Mouse (Mus musculus) splenic B cell, adult 2 months (primary cell): ENCODE results near the gene Lce1f.
"Not testable (repeated sequence)": the region's sequence is repeated elsewhere in the genome, so short reads cannot be mapped to it uniquely, and the experiment has no call there.

ENCODE experiments used
- DNase-seq: peaks from one replicate; pipeline ENCODE4 v3.0.0-alpha.2; 2011; ENCODE audit warnings: low read depth, low spot score
- H3K27me3 ChIP-seq: 2 replicates; pipeline ENCODE4 v1.6.1; 2012; ENCODE audit warnings: mild to moderate bottlenecking, low read length, moderate library complexity, mixed read lengths; ENCODE audit not compliant: control insufficient read depth, poor library complexity, insufficient read depth, severe bottlenecking
- H3K36me3 ChIP-seq: 2 replicates; pipeline ENCODE4 v1.6.1; 2012; ENCODE audit warnings: mild to moderate bottlenecking, low read length, moderate library complexity, mixed read lengths; ENCODE audit not compliant: control insufficient read depth, poor library complexity, insufficient read depth, severe bottlenecking

Gene Lce1f

GRCm38 (mm10) chr3:92720250-92720649, at the start of gene Lce1f:
Gene Lce1f (minus strand): TSS chr3:92720350.
- DNase-seq = no peak
- Histone ChIP-seq H3K27me3 (no peaks in the 10 kb centered on the region), H3K36me3 (no peaks in the 10 kb centered on the region)

DNA sequence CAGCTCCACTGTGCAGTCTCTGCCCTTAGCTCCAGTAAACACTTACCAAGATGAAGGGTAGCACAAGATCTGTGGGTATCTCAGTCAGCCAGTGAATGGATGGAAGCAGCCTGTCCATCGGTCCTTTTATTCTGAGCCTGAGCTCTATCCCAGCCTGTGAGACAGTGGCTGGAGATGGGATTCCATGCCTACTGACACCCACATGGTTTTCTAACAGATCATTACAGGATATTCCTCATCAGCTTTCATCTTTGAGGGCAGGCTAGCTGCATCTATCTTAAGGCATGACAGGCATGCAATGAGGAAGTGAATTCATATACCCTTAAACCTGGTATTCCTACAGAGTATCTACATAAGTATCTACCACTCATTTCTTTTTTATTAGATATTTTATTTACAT, 44.8 kb upstream of the Lce1f start, which contains the start of gene Lce1h:
TSS of gene Lce1h (minus strand) at position 101 of the 400 bp plus-strand sequence.
- no peak for DNase-seq

DNA sequence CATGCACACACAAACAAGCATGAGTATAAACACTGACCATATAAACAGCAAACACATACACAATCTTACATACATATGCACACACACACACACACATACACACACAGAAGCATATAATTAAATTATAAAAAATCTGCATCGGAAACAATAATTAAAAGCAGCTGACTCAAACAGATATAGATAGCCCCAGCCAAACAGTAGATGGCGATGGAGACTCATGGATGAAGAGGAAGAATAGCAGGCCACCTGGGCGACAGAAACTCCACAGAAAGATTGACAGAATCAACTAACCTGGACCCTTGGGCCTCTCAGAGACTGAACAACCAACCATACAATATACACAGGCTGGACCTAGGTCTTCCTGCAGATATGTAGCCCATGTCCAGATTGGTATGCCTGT, 33.0 kb upstream of the Lce1f start:
- H3K36me3 ChIP-seq = no peaks in the 10 kb centered on the region
- H3K27me3 ChIP-seq = no peaks in the 10 kb centered on the region
- DNase-seq = no peak

More for the DNA sequence above, 44.8 kb upstream of the Lce1f start, which contains the start of gene Lce1h:
- no peaks in the 10 kb centered on the region for H3K36me3 ChIP-seq
- H3K27me3 ChIP-seq = no peaks in the 10 kb centered on the region

GRCm38 (mm10) chr3:92752238-92752637, 32.1 kb upstream of the Lce1f start, which contains the start of gene Lce1g:
Gene Lce1g (minus strand): TSS chr3:92752338.
- H3K36me3 ChIP-seq = no peaks in the 10 kb centered on the region
- no peak for DNase-seq
- no peaks in the 10 kb centered on the region for H3K27me3 ChIP-seq

- DNase-seq = no peak
- no peaks in the 10 kb centered on the region for H3K27me3 ChIP-seq
- no peaks in the 10 kb centered on the region for H3K36me3 ChIP-seq
Measured at GRCm38 (mm10) chr3:92738996-92739395, 18.8 kb upstream of the Lce1f start, which contains the start of gene Gm38119. Gene Gm38119 (minus strand): TSS chr3:92739096.

GRCm38 (mm10) chr3:92722631-92723030, 2.5 kb upstream of the Lce1f start:
- no peaks in the 10 kb centered on the region for H3K27me3 ChIP-seq
- DNase-seq = no peak
- H3K36me3 ChIP-seq = no peaks in the 10 kb centered on the region

DNA sequence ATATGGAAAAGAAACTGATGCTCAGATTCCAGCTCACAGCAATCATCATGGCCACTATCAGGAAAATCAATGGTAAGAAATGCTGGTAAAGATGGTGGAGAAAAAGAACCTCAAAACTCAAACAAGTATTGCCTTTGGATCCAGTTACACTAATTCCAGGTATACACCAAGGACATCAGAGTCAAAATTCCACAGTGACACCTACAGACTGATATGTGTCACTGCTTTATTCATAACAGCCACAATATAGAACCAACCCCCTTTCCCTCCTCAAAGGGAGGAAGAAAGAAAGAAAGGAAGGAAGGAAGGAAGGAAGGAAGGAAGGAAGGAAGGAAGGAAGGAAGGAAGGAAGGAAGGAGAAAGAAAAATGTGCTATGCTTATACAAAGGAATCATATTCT, 5.0 kb downstream of the Lce1f start:
- H3K27me3 ChIP-seq = no peaks in the 10 kb centered on the region
- DNase-seq = no peak
- H3K36me3 ChIP-seq = no peaks in the 10 kb centered on the region

GRCm38 (mm10) chr3:92708974-92709373, 11.2 kb downstream of the Lce1f start, which contains the start of gene Lce1e:
Gene Lce1e (minus strand): TSS chr3:92709074.
- no peaks in the 10 kb centered on the region for H3K27me3 ChIP-seq
- no peaks in the 10 kb centered on the region for H3K36me3 ChIP-seq
- DNase-seq = no peak

DNA sequence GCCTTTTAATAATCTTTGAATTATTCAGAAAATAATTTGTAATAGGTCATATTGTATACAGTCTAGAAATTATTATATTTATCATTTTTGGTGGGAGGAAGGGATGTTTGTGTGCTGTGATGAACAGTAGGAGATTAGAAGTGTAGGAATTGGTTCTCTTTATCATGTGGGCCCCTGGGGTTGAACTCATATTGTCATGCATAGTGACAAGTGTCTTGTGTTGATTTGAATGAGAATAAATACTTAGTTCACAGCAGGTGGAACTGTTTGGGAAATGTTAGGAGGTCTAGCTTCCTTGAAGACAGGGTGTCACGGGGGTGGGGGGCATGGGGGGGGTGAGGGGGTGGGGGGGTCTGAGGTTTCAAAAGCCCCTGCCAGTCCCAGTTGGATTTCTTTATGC, 25.5 kb downstream of the Lce1f start:
- no peak for DNase-seq
- Histone ChIP-seq H3K36me3 (no peaks in the 10 kb centered on the region), H3K27me3 (no peaks in the 10 kb centered on the region)

- H3K27me3 ChIP-seq = no peaks in the 10 kb centered on the region
- no peaks in the 10 kb centered on the region for H3K36me3 ChIP-seq
- DNase-seq = no peak
Measured at GRCm38 (mm10) chr3:92691688-92692087, 28.5 kb downstream of the Lce1f start.

- DNase-seq, H3K27me3 ChIP-seq, H3K36me3 ChIP-seq: not testable (repeated sequence)
Measured at GRCm38 (mm10) chr3:92689154-92689553, 31.0 kb downstream of the Lce1f start.

DNA sequence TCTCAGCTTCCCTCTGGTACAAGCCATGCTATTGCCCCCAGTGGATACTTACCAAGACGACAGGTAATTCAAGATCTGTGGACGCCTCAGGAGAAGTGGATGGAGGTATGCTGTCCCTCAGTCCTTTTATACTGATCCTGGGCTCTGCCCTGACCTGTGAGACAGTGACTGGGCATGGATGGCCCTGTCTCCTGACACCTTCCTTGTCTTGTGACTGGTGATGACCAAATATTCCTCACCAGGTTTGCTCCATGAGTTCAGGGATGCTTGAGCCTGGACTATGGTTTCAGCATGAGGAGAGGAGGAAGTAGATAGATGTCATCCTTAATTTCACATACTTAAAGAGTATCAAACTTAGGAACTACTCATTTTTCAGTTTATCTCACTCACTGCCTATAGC, 33.0 kb downstream of the Lce1f start, which contains the start of gene Lce1d:
TSS of gene Lce1d (minus strand) at position 101 of the 400 bp plus-strand sequence.
- H3K36me3 ChIP-seq = no peaks in the 10 kb centered on the region
- H3K27me3 ChIP-seq = no peaks in the 10 kb centered on the region
- no peak for DNase-seq

- Histone ChIP-seq H3K36me3 (no peaks in the 10 kb centered on the region), H3K27me3 (no peaks in the 10 kb centered on the region)
- DNase-seq = no peak
Measured at GRCm38 (mm10) chr3:92678947-92679346, 41.2 kb downstream of the Lce1f start, which contains the start of gene Lce1c. Gene Lce1c (plus strand): TSS chr3:92679247.

DNA sequence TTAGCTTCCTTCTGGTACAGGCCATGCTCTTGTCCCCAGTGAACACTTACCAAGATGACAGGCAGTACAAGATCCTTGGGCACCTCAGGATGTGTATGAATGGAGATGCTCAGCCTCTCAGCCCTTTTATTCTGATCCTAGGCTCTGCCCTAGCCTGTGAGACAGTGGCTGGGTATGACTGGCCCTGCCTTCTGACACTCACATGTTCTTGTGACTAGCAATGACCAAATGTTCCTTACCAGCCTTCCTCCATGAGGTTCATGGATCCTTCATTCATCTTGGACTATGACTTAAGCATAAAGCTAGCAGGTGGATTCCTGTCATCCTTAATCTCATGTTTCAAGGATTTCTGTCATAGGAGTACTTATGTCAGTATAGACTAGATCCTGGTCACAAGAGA, 49.9 kb downstream of the Lce1f start, which contains the start of gene Lce1a2:
TSS of gene Lce1a2 (minus strand) at position 101 of the 400 bp plus-strand sequence.
- H3K36me3 ChIP-seq = no peaks in the 10 kb centered on the region
- H3K27me3 ChIP-seq = no peaks in the 10 kb centered on the region
- DNase-seq = no peak
